Mouse (Mus musculus) liver, postnatal 0 days (tissue): Measurements from ENCODE around the gene Ncstn. TPM values are rescaled to one million over a fixed set of nuclear protein-coding genes. Genes with fewer than 3 reads are reported as not detected.

Experiments used
- ATAC-seq: fragments of 200-750 bp; cut with Nextera tagmentation; 2 replicates; pipeline ENCODE4 v1.8.0; 2017; ENCODE audit warnings: mild to moderate bottlenecking, moderate library complexity
- DNase-seq: peaks from one replicate; pipeline ENCODE4 v3.0.0-alpha.2; 2016
- H3K27ac ChIP-seq: fragments of 300-500 bp; sonication (generic); 2 replicates; pipeline ENCODE4 v1.5.1; 2014; ENCODE audit warnings: antibody characterized with exemption, moderate library complexity, mild to moderate bottlenecking, low read depth
- H3K27me3 ChIP-seq: fragments of 300-500 bp; sonication (generic); 2 replicates; pipeline ENCODE4 v1.6.1; 2014; ENCODE audit warnings: low read length, control low read depth, mixed read lengths; ENCODE audit not compliant: insufficient read depth
- H3K36me3 ChIP-seq: fragments of 300-500 bp; sonication (generic); replicated peaks from 2 replicates; pipeline ENCODE4 v1.6.1; 2014; ENCODE audit warnings: mild to moderate bottlenecking, control low read depth, low read length, moderate library complexity, mixed read lengths; ENCODE audit not compliant: insufficient read depth
- H3K4me1 ChIP-seq: fragments of 300-500 bp; sonication (generic); 2 replicates; pipeline ENCODE4 v1.6.1; 2014; ENCODE audit warnings: antibody characterized with exemption, mild to moderate bottlenecking, control low read depth; ENCODE audit not compliant: insufficient read depth
- H3K4me2 ChIP-seq: fragments of 300-500 bp; sonication (generic); 2 replicates; pipeline ENCODE4 v1.6.1; 2014; ENCODE audit warnings: low read depth, mild to moderate bottlenecking, low read length, moderate library complexity, mixed read lengths
- H3K4me3 ChIP-seq: fragments of 300-500 bp; sonication (generic); 2 replicates; pipeline ENCODE4 v1.5.1; 2014; ENCODE audit warnings: low read depth, low read length
- H3K9ac ChIP-seq: fragments of 300-500 bp; sonication (generic); replicated peaks from 2 replicates; pipeline ENCODE4 v1.6.1; 2014; ENCODE audit warnings: mild to moderate bottlenecking, moderate library complexity
- H3K9me3 ChIP-seq: fragments of 300-500 bp; sonication (generic); 2 replicates; pipeline ENCODE4 v1.6.1; 2016; ENCODE audit warnings: mild to moderate bottlenecking, control low read depth, low read length, mixed read lengths
- CTCF ChIP-seq: sonication (generic); IDR thresholded peaks from 2 replicates; pipeline ENCODE4 v1.5.1; 2016; ENCODE audit warnings: antibody characterized with exemption, low read depth
- EP300 ChIP-seq: IDR thresholded peaks from 2 replicates; pipeline ENCODE4 v1.6.1; 2016; ENCODE audit warnings: antibody characterized with exemption, low read depth, mild to moderate bottlenecking
- WGBS: fragments of 180-500 bp; shearing (Covaris S2); extraction: QIAGEN DNeasy Blood & Tissue Kit; methylation state at CpG from one replicate; pipeline ENCODE4 v1.1.7; 2014; ENCODE audit not compliant: insufficient replicate concordance; 5-methylcytosine and 5-hydroxymethylcytosine counted together
- polyA plus RNA-seq: library from polyadenylated mRNA; unstranded; fragments of >200 nt; fragmentation: Nextera tagmentation; extraction: Ambion mirVana; gene quantifications from 2 replicates; pipeline ENCODE4 v1.2.1, GENCODE M21; 2015

Gene Ncstn
- polyA plus RNA-seq, 1 experiment from 2014 or later, result 41.8 TPM

DNA sequence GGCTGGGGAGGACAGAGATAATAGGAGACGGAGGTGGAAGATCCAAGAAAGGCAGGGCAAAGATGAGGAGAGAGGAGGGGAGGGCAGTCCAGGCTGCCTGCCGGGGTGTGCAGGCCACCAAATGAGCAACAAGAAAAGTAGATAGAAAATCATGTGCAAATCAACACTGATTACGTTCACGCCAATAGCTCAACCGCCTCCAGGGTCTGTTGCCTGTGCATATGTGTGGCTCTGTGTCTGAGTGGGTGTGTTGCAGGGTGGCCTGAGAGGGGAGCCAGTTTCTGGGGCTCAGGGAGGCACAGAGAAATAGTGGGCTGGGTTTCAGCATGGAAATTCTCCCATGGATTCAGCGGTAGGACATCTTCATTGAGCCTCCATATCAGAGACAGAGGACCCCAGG lies 24.3 kb downstream of the Ncstn start:
- DNase-seq, result no peak
- H3K4me2 ChIP-seq, result no peak overlapping the region
- no peak for TF ChIP-seq EP300
- no peak for TF ChIP-seq CTCF
- H3K4me3 ChIP-seq, result no peak overlapping the region
- peaks cover 31% of the 10 kb centered on the region for H3K27me3 ChIP-seq
- no peak for ATAC-seq
- H3K36me3 ChIP-seq, result no peaks in the 10 kb centered on the region
- H3K9ac ChIP-seq, result no peak overlapping the region
- peaks cover 3% of the 10 kb centered on the region; the same call in 1 of the 2 replicates for H3K4me1 ChIP-seq
- 71% methylated on average over 6 of the region's 6 CpGs for WGBS
- H3K9me3 ChIP-seq, result no peaks in the 10 kb centered on the region
- H3K27ac ChIP-seq, result no peak overlapping the region

DNA sequence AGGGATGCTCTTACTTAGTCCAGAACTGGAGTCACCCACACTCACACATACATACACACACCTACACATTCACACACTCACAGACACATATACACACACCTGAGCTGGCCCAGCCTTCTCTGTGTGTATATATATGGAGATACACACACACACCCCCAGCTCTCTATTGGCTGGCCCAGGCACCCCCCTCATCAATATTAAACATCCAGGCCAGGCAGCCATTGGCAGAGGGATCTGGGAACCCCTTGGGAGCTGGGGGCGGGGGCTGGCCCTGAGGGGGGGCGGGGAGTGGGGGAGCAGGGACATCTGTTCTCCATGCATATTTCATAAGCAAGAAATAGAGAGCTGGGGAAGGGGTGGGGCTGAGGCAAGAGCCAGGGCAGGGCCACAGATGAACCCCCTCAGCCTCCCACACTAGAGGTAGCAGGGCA lies 25.1 kb downstream of the Ncstn start, which contains the start of gene Nhlh1:
TSS of gene Nhlh1 (minus strand) at position 83 of the 431 bp plus-strand sequence.
- Histone ChIP-seq H3K9me3 (no peaks in the 10 kb centered on the region), H3K27ac (no peak within 1 kb of the TSS), H3K36me3 (no peaks in the 10 kb centered on the region), H3K4me2 (no peak within 1 kb of the TSS), H3K4me3 (no peak within 1 kb of the TSS), H3K4me1 (peaks cover 3% of the 10 kb centered on the region; the same call in 1 of the 2 replicates), H3K27me3 (peaks cover 39% of the 10 kb centered on the region), H3K9ac (no peak within 1 kb of the TSS)
- WGBS, result 45% methylated on average over 2 of the region's 2 CpGs
- ATAC-seq, result no peak
- no peak for DNase-seq
- no peak for TF ChIP-seq EP300
- TF ChIP-seq CTCF, result no peak

DNA sequence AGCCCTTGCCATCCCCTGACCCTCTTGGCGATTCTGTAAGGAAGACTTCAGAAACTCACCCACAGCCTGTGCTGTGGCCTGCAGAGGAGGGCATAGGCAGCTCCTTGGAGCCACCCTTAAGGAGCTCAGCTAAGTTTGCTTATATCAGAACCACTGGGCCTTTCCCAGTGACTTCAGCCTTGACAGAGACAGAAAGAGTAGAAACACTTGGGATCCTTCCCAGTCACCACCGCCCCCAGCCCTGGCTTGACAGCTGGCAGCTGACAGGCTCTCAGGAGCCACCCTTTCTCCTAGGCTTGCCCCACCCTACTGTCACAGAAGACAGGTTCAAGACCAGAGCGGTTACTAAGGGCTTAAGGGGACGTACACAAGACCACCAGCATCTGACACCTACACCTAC lies 26.3 kb downstream of the Ncstn start:
- DNase-seq (no peak), ATAC-seq (no peak)
- WGBS, result 71% methylated on average over 4 of the region's 4 CpGs
- peaks cover 3% of the 10 kb centered on the region; the same call in 1 of the 2 replicates for H3K4me1 ChIP-seq
- H3K4me3 ChIP-seq, result no peak overlapping the region
- no peak overlapping the region for H3K4me2 ChIP-seq
- H3K9me3 ChIP-seq, result no peaks in the 10 kb centered on the region
- no peak overlapping the region for H3K27ac ChIP-seq
- peaks cover 50% of the 10 kb centered on the region for H3K27me3 ChIP-seq
- no peak for TF ChIP-seq EP300
- no peak for TF ChIP-seq CTCF
- no peak overlapping the region for H3K9ac ChIP-seq
- no peaks in the 10 kb centered on the region for H3K36me3 ChIP-seq

DNA sequence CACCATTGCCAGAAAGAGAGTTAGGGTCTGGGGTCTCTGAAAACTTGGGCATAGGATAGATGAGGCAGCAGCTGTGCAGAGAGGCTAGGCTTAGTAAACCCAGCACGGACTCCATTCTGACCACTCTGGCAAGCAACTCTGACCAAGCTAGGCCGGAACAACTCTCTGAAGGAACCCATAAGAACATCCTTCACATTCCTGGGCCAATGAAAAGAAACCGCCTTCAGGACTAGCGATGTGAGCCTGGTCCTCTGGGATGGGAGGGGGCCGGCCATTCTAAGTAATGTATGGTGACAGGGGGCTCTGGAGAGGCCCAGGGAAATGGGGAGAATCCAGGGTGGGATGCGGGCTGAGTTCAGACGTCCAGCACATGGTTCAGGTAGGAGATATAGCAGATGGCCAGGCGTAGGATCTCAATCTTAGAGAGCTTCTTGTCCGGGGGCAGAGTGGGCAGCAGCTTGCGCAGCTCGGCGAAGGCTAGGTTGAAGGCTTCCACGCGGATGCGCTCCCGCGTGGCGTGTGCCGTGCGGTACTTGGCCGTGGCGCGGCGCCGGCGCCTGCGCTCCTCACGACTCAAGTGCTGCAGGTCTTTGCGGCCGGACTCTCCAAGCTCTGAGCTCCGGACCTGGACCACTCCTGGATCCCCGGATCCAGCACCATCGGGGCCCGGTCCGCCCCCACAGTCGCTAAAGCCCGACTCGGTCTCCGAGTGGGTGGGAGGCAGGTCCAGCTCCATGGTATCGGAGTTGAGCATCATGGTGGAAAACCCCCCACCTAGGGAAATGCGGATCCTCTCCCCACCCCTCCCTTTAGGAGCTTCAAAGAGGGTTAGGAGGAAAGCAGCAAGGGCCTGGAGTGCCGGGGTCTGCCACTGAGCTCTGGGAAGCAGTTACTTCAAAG lies 28.8 kb downstream of the Ncstn start:
- H3K9me3 ChIP-seq, result no peaks in the 10 kb centered on the region
- H3K4me2 ChIP-seq, result peak overlapping the region; percentile 33
- H3K36me3 ChIP-seq, result no peaks in the 10 kb centered on the region
- H3K4me1 ChIP-seq, result peaks cover 3% of the 10 kb centered on the region; the same call in 1 of the 2 replicates
- H3K27me3 ChIP-seq, result peaks cover 54% of the 10 kb centered on the region
- no peak for DNase-seq
- H3K27ac ChIP-seq, result no peak overlapping the region
- H3K9ac ChIP-seq, result no peak overlapping the region
- TF ChIP-seq CTCF (no peak), EP300 (no peak)
- H3K4me3 ChIP-seq, result peak overlapping the region; percentile 5
- WGBS, result 6% methylated on average over 39 of the region's 42 CpGs
- no peak for ATAC-seq

DNA sequence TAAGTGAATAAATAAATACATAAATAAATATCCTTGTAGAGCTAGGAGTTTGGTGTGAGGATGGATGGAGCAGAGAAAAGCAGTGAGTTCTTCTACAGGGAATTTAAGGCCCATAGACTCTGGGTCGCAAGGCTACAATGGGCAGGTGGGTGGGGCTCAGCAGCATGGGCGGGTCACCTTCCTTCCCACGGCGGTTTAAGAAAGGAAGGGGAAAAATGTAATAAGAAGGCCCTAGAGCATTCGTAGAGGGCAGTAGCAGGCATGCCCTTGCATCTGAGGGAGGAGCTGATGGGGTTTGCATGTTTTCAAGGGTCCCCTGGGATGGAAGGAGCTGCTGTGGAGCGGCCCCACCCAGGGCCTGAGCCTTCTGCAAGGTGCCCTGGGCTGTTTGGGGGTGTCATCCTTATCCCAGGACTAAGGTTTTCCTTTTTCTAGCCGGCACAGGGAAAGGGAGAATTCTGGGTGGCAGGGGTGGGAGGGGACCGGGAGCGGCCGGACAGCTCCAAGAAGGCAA lies 29.8 kb downstream of the Ncstn start:
- TF ChIP-seq EP300, result no peak
- no peak for TF ChIP-seq CTCF
- 15% methylated on average over 9 of the region's 10 CpGs for WGBS
- Histone ChIP-seq H3K27ac (no peak overlapping the region), H3K36me3 (no peaks in the 10 kb centered on the region), H3K4me1 (peaks cover 3% of the 10 kb centered on the region; the same call in 1 of the 2 replicates), H3K9ac (no peak overlapping the region), H3K27me3 (peaks cover 54% of the 10 kb centered on the region), H3K9me3 (no peaks in the 10 kb centered on the region), H3K4me2 (no peak overlapping the region), H3K4me3 (no peak overlapping the region)
- DNase-seq (no peak), ATAC-seq (no peak)

DNA sequence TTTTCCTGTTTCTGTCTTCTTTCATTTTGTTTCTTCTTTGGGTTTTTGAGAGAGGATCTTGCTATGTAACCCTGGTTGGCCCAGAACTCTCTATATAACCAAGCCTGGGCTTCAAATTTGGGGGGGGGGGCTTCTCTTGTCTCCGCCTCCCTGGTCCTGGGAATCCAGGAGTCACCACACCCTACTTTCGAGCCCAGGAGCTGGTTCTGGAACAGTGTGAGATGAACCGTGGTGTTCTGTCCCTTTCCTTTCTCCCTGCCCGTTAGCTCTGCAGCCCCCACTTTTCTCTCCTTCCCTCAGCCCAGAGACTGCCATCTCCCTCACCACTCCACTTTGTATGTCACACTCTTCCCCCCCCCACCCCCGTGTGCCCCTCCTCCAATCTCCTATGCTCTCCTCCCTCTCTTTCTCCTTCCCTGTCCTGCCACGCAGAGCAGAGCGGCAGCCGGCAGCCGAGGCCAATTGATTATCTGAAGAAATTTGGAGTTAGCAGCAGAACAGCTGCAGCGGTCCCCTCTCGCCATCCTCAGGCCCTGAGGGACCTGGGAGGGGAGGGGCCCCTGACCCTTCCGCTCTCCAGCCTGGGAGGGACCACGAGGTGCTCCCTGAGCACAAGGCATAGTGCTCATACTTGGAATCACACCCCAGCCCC lies 33.3 kb downstream of the Ncstn start:
- Histone ChIP-seq H3K27me3 (peaks cover 32% of the 10 kb centered on the region), H3K4me2 (no peak overlapping the region), H3K36me3 (no peaks in the 10 kb centered on the region), H3K27ac (no peak overlapping the region), H3K9me3 (no peaks in the 10 kb centered on the region), H3K9ac (no peak overlapping the region), H3K4me3 (no peak overlapping the region), H3K4me1 (peaks cover 3% of the 10 kb centered on the region; the same call in 1 of the 2 replicates)
- DNase-seq, result no peak
- ATAC-seq, result no peak
- TF ChIP-seq CTCF (no peak), EP300 (no peak)
- WGBS, result 48% methylated on average over 13 of the region's 13 CpGs
